Mouse (Mus musculus): ENCODE data around the gene Guca1b. TPM values are rescaled to one million over a fixed set of nuclear protein-coding genes. Genes with fewer than 3 reads are reported as not detected.
"Not testable (repeated sequence)": the region's sequence is repeated elsewhere in the genome, so short reads cannot be mapped to it uniquely, and the experiment has no call there.

Gene Guca1b
- polyA plus RNA-seq, 1 experiment from 2014 or later, result 0.85 TPM

GRCm38 (mm10) chr17:47421566-47421965 is 36.4 kb downstream of the Guca1b start:
- Histone ChIP-seq H3K27ac (no peak overlapping the region), H3K36me3 (no peaks in the 10 kb centered on the region), H3K4me1 (no peaks in the 10 kb centered on the region), H3K9ac (no peak overlapping the region), H3K27me3 (replicated peaks) (no peaks in the 10 kb centered on the region), H3K4me3 (no peak overlapping the region), H3K4me2 (replicated peaks) (no peak overlapping the region), H3K9me3 (no peaks in the 10 kb centered on the region)
- 83% methylated on average over 3 of the region's 3 CpGs for WGBS
- ATAC-seq (ENCODE audit: low FRiP score, low read depth), result no peak

- not testable (repeated sequence) for H3K4me1 ChIP-seq; H3K4me3 ChIP-seq; ATAC-seq (ENCODE audit: low FRiP score, low read depth); H3K4me2 ChIP-seq (replicated peaks); H3K36me3 ChIP-seq; H3K27ac ChIP-seq; H3K9me3 ChIP-seq; H3K27me3 ChIP-seq (replicated peaks); H3K9ac ChIP-seq
- 86% methylated on average over 1 of the region's 1 CpGs for WGBS
These were observed 37.4 kb downstream of the Guca1b start for GRCm38 (mm10) chr17:47422616-47423015.

- 82% methylated on average over 6 of the region's 6 CpGs for WGBS
- Histone ChIP-seq H3K4me1 (no peaks in the 10 kb centered on the region), H3K36me3 (no peaks in the 10 kb centered on the region), H3K4me3 (no peak overlapping the region), H3K27ac (no peak overlapping the region), H3K4me2 (replicated peaks) (no peak overlapping the region), H3K9ac (no peak overlapping the region), H3K9me3 (no peaks in the 10 kb centered on the region), H3K27me3 (replicated peaks) (no peaks in the 10 kb centered on the region)
- no peak for ATAC-seq (ENCODE audit: low FRiP score, low read depth)
These were observed 39.0 kb downstream of the Guca1b start for GRCm38 (mm10) chr17:47424186-47424585.

DNA sequence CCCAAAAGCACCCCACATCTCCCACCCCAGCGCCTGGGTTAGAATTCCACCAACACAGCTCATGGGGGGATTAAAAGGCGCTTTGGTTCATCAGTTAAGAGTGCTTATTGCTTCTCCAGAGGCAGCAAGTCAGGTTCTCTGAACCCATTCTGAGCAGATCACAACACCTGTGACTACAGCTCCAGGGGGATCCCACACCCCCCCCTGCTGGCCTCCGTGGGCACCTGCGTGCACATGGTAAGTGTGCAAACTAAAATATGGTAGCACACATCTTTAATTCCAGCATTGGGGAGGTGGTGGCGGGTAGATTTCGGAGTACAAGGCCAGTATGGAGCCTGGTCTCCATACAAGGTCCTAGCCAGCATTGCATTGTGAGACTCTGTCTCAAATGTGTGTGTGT is 42.1 kb downstream of the Guca1b start:
- no peak overlapping the region for H3K27ac ChIP-seq
- no peaks in the 10 kb centered on the region for H3K9me3 ChIP-seq
- H3K4me3 ChIP-seq, result no peak overlapping the region
- H3K9ac ChIP-seq, result no peak overlapping the region
- WGBS, result 75% methylated on average over 6 of the region's 6 CpGs
- ATAC-seq (ENCODE audit: low FRiP score, low read depth), result no peak
- H3K4me2 ChIP-seq (replicated peaks), result no peak overlapping the region
- no peaks in the 10 kb centered on the region for H3K36me3 ChIP-seq
- H3K4me1 ChIP-seq, result no peaks in the 10 kb centered on the region
- no peaks in the 10 kb centered on the region for H3K27me3 ChIP-seq (replicated peaks)

GRCm38 (mm10) chr17:47428831-47429304 is 43.7 kb downstream of the Guca1b start:
- Histone ChIP-seq H3K27ac (no peak overlapping the region), H3K27me3 (replicated peaks) (no peaks in the 10 kb centered on the region), H3K4me2 (replicated peaks) (peak overlapping the region; percentile 18; the same call in 1 of the 2 replicates), H3K36me3 (no peaks in the 10 kb centered on the region), H3K9ac (no peak overlapping the region), H3K4me3 (no peak overlapping the region), H3K4me1 (no peaks in the 10 kb centered on the region), H3K9me3 (no peaks in the 10 kb centered on the region)
- peak; percentile 48; the same call in 1 of the 2 replicates for ATAC-seq (ENCODE audit: low FRiP score, low read depth)
- WGBS, result 4% methylated on average over 8 of the region's 8 CpGs

DNA sequence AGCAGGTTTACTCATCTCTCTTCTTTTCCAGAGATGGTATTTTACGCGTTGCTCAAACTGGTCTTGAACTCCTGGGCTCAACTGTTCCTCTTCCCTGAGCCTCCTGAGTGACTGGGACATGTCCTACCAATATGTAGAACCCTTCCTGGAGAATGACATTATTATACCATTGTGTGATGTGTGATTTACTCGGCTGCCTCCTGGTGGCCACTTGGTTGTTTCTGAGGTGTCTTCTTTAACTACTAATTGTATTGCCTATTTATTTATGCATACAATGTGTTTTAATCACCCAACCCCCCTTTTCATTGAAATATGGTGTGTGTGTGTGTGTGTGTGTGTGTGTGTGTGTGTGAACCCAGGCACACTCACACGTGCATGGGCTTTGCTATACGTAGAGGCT is 45.6 kb downstream of the Guca1b start:
- H3K4me2 ChIP-seq (replicated peaks), result no peak overlapping the region
- no peak for ATAC-seq (ENCODE audit: low FRiP score, low read depth)
- no peaks in the 10 kb centered on the region for H3K36me3 ChIP-seq
- H3K9me3 ChIP-seq, result no peaks in the 10 kb centered on the region
- WGBS, result 68% methylated on average over 5 of the region's 5 CpGs
- no peak overlapping the region for H3K4me3 ChIP-seq
- H3K9ac ChIP-seq, result no peak overlapping the region
- no peak overlapping the region for H3K27ac ChIP-seq
- no peaks in the 10 kb centered on the region for H3K4me1 ChIP-seq
- H3K27me3 ChIP-seq (replicated peaks), result no peaks in the 10 kb centered on the region; the same call in 1 of the 2 replicates

- Histone ChIP-seq H3K9me3 (no peaks in the 10 kb centered on the region), H3K4me2 (replicated peaks) (peak within 1 kb of the TSS; percentile 62), H3K4me1 (peaks cover 5% of the 10 kb centered on the region), H3K27ac (no peak within 1 kb of the TSS), H3K36me3 (no peaks in the 10 kb centered on the region), H3K4me3 (peak within 1 kb of the TSS; percentile 32), H3K9ac (0 out of 2 replicates have a peak within 1 kb of the TSS, but pooled peaks have one; percentile 42), H3K27me3 (replicated peaks) (peaks cover 40% of the 10 kb centered on the region)
- 2% methylated on average over 45 of the region's 45 CpGs for WGBS
- ATAC-seq (ENCODE audit: low FRiP score, low read depth), result no peak
These were observed 51.1 kb downstream of the Guca1b start, which contains the start of gene AI661453 for GRCm38 (mm10) chr17:47436156-47436906. AI661453 (plus strand) TSS chr17:47436615.

DNA sequence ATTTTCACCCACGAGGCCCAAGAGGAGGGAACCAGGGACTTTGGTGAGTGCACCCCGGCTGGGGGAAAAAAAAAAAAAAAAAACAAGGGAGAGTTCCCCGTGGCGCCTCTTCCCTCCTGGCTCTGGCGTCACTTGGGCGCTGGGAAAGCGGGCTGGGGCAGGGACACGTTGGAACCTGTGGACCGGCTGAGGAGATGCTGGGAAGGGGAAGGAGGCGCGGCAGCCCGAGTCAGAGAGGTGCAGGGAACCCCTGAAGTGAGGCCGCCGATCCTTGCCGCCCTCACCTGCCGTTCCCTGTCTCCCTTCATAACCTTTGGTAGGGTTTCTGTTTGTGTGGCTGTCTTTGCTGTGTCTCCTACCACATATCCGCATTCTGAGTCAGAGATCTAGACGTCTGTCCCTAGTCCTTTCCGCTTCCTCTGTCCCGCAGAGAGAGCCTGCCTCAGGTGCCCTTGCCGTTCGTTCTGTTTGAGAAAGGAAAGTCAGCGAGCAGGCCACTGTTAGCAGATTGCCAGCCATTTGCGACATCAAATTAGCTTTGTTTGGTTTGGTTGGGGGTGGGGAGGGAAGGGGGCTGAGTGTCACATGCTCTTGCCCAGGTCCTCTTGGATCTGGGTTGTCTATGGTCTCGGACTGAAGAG is 51.8 kb downstream of the Guca1b start, which contains the start of gene 1700001C19Rik:
TSS of gene 1700001C19Rik (minus strand) at position 470 of the 641 bp plus-strand sequence.
- Histone ChIP-seq H3K27ac (no peak within 1 kb of the TSS), H3K4me3 (peak within 1 kb of the TSS; percentile 32), H3K9ac (0 out of 2 replicates have a peak within 1 kb of the TSS, but pooled peaks have one; percentile 42), H3K9me3 (no peaks in the 10 kb centered on the region), H3K36me3 (no peaks in the 10 kb centered on the region), H3K4me1 (peaks cover 5% of the 10 kb centered on the region), H3K27me3 (replicated peaks) (peaks cover 40% of the 10 kb centered on the region), H3K4me2 (replicated peaks) (peak within 1 kb of the TSS; percentile 62)
- ATAC-seq (ENCODE audit: low FRiP score, low read depth), result no peak
- 2% methylated on average over 25 of the region's 25 CpGs for WGBS

GRCm38 (mm10) chr17:47438611-47439010 is 53.4 kb downstream of the Guca1b start:
- H3K4me2 ChIP-seq (replicated peaks), result no peak overlapping the region
- no peaks in the 10 kb centered on the region for H3K9me3 ChIP-seq
- WGBS, result 69% methylated on average over 6 of the region's 6 CpGs
- no peak overlapping the region for H3K9ac ChIP-seq
- peaks cover 40% of the 10 kb centered on the region for H3K27me3 ChIP-seq (replicated peaks)
- no peak overlapping the region for H3K4me3 ChIP-seq
- ATAC-seq (ENCODE audit: low FRiP score, low read depth), result no peak
- H3K27ac ChIP-seq, result no peak overlapping the region
- H3K36me3 ChIP-seq, result no peaks in the 10 kb centered on the region
- peaks cover 5% of the 10 kb centered on the region for H3K4me1 ChIP-seq

GRCm38 (mm10) chr17:47439396-47440028 is 54.3 kb downstream of the Guca1b start:
- Histone ChIP-seq H3K27me3 (replicated peaks) (peaks cover 40% of the 10 kb centered on the region), H3K9ac (no peak overlapping the region), H3K4me2 (replicated peaks) (no peak overlapping the region), H3K36me3 (no peaks in the 10 kb centered on the region), H3K4me3 (no peak overlapping the region), H3K4me1 (peaks cover 5% of the 10 kb centered on the region), H3K27ac (no peak overlapping the region), H3K9me3 (no peaks in the 10 kb centered on the region)
- no peak for ATAC-seq (ENCODE audit: low FRiP score, low read depth)
- WGBS, result 34% methylated on average over 9 of the region's 9 CpGs

GRCm38 (mm10) chr17:47440359-47440890 is 55.2 kb downstream of the Guca1b start:
- H3K27ac ChIP-seq, result no peak overlapping the region

More at GRCm38 (mm10) chr17:47440359-47440890, 55.2 kb downstream of the Guca1b start:
- Histone ChIP-seq H3K4me3 (no peak overlapping the region), H3K36me3 (no peaks in the 10 kb centered on the region), H3K4me2 (replicated peaks) (peak overlapping the region; percentile 18; the same call in 1 of the 2 replicates), H3K9me3 (no peaks in the 10 kb centered on the region), H3K27me3 (replicated peaks) (peaks cover 40% of the 10 kb centered on the region), H3K4me1 (peaks cover 5% of the 10 kb centered on the region), H3K9ac (no peak overlapping the region)
- 5% methylated on average over 9 of the region's 9 CpGs for WGBS
- ATAC-seq (ENCODE audit: low FRiP score, low read depth), result no peak
